Mouse (Mus musculus) embryonic facial prominence, embryonic 14.5 days (tissue): ENCODE data around the gene Traf3. TPM values are rescaled to one million over a fixed set of nuclear protein-coding genes. Genes with fewer than 3 reads are reported as not detected.

Experiments used
- ATAC-seq: fragments of 200-750 bp; cut with Nextera tagmentation; 2 replicates; pipeline ENCODE4 v1.8.0; 2017; ENCODE audit warnings: low read depth, moderate number of reproducible peaks, moderate TSS enrichment
- DNase-seq: peaks from one replicate; pipeline ENCODE4 v3.0.0-alpha.2; 2015; ENCODE audit warnings: low spot score
- H3K27ac ChIP-seq: fragments of 300-500 bp; sonication (generic); replicated peaks from 2 replicates; pipeline ENCODE4 v1.5.1; 2014; ENCODE audit warnings: low read depth, mild to moderate bottlenecking, low read length, moderate library complexity
- H3K27me3 ChIP-seq: fragments of 300-500 bp; sonication (generic); replicated peaks from 2 replicates; pipeline ENCODE4 v1.6.1; 2014; ENCODE audit warnings: low read length; ENCODE audit not compliant: control insufficient read depth, insufficient read depth
- H3K36me3 ChIP-seq: fragments of 300-500 bp; sonication (generic); 2 replicates; pipeline ENCODE4 v1.6.1; 2014; ENCODE audit warnings: low read length, mixed read lengths; ENCODE audit not compliant: control insufficient read depth, insufficient read depth
- H3K4me1 ChIP-seq: fragments of 300-500 bp; sonication (generic); 2 replicates; pipeline ENCODE4 v1.6.1; 2014; ENCODE audit warnings: antibody characterized with exemption, low read length; ENCODE audit not compliant: control insufficient read depth, insufficient read depth
- H3K4me2 ChIP-seq: fragments of 300-500 bp; sonication (generic); 2 replicates; pipeline ENCODE4 v1.6.1; 2014; ENCODE audit warnings: low read depth, mild to moderate bottlenecking, low read length, moderate library complexity, mixed read lengths
- H3K4me3 ChIP-seq: fragments of 300-500 bp; sonication (generic); 2 replicates; pipeline ENCODE4 v1.5.1; 2014; ENCODE audit warnings: low read depth, mild to moderate bottlenecking, low read length
- H3K9ac ChIP-seq: fragments of 300-500 bp; sonication (generic); 2 replicates; pipeline ENCODE4 v1.6.1; 2014; ENCODE audit warnings: low read depth, mild to moderate bottlenecking, low read length, moderate library complexity, mixed read lengths
- H3K9me3 ChIP-seq: fragments of 300-500 bp; sonication (generic); 2 replicates; pipeline ENCODE4 v1.6.1; 2016; ENCODE audit warnings: low read length; ENCODE audit not compliant: control insufficient read depth
- WGBS: fragments of 180-500 bp; shearing (Covaris S2); extraction: QIAGEN DNeasy Blood & Tissue Kit; methylation state at CpG from one replicate; pipeline ENCODE4 v1.1.7; 2014; 5-methylcytosine and 5-hydroxymethylcytosine counted together
- polyA plus RNA-seq: library from polyadenylated mRNA; unstranded; fragments of >200 nt; fragmentation: Nextera tagmentation; extraction: Ambion mirVana; gene quantifications from 2 replicates; pipeline ENCODE4 v1.2.1, GENCODE M21; 2014

The Traf3 gene
- polyA plus RNA-seq, 1 experiment from 2014 or later = 13.4 TPM

- H3K4me2 ChIP-seq = no peak overlapping the region; the same call in 1 of the 2 replicates
- H3K9ac ChIP-seq = no peak overlapping the region
- H3K4me3 ChIP-seq = no peak overlapping the region
- ATAC-seq = no peak
- DNase-seq = peak; percentile 31
- 0 out of 2 replicates have a peak, but pooled peaks cover 4% of the 10 kb centered on the region for H3K4me1 ChIP-seq
- no peaks in the 10 kb centered on the region for H3K27me3 ChIP-seq
- WGBS = 7% methylated on average over 6 of the region's 6 CpGs
- no peak overlapping the region for H3K27ac ChIP-seq
- H3K9me3 ChIP-seq = no peaks in the 10 kb centered on the region
- no peaks in the 10 kb centered on the region for H3K36me3 ChIP-seq
Measured at GRCm38 (mm10) chr12:111150236-111150596, 16.0 kb upstream of the Traf3 start.

GRCm38 (mm10) chr12:111151422-111152156 is 14.6 kb upstream of the Traf3 start:
- no peaks in the 10 kb centered on the region for H3K4me1 ChIP-seq
- H3K9ac ChIP-seq = no peak overlapping the region
- no peak for ATAC-seq
- no peak overlapping the region for H3K27ac ChIP-seq
- no peak overlapping the region for H3K4me2 ChIP-seq
- no peaks in the 10 kb centered on the region for H3K36me3 ChIP-seq
- no peak overlapping the region for H3K4me3 ChIP-seq
- 77% methylated on average over 5 of the region's 5 CpGs for WGBS
- no peak for DNase-seq
- no peaks in the 10 kb centered on the region for H3K9me3 ChIP-seq
- no peaks in the 10 kb centered on the region for H3K27me3 ChIP-seq

- ATAC-seq = no peak
- Histone ChIP-seq H3K36me3 (no peaks in the 10 kb centered on the region), H3K9ac (no peak overlapping the region), H3K4me3 (no peak overlapping the region), H3K4me1 (no peaks in the 10 kb centered on the region), H3K27ac (no peak overlapping the region), H3K27me3 (no peaks in the 10 kb centered on the region), H3K9me3 (no peaks in the 10 kb centered on the region), H3K4me2 (no peak overlapping the region)
- WGBS = 87% methylated on average over 6 of the region's 6 CpGs
- no peak for DNase-seq
Measured at GRCm38 (mm10) chr12:111152579-111152978, 13.6 kb upstream of the Traf3 start.

- ATAC-seq = no peak
- Histone ChIP-seq H3K4me1 (no peaks in the 10 kb centered on the region), H3K27me3 (no peaks in the 10 kb centered on the region), H3K36me3 (no peaks in the 10 kb centered on the region), H3K9ac (no peak overlapping the region), H3K27ac (no peak overlapping the region), H3K4me3 (no peak overlapping the region), H3K4me2 (no peak overlapping the region), H3K9me3 (no peaks in the 10 kb centered on the region)
- no peak for DNase-seq
- 71% methylated on average over 7 of the region's 7 CpGs for WGBS
Measured at GRCm38 (mm10) chr12:111152981-111153710, 13.0 kb upstream of the Traf3 start.

- H3K4me1 ChIP-seq = no peaks in the 10 kb centered on the region
- DNase-seq = no peak
- no peak for ATAC-seq
- no peaks in the 10 kb centered on the region for H3K27me3 ChIP-seq
- no peak overlapping the region for H3K27ac ChIP-seq
- no peak overlapping the region for H3K9ac ChIP-seq
- H3K9me3 ChIP-seq = no peaks in the 10 kb centered on the region
- H3K4me3 ChIP-seq = no peak overlapping the region
- WGBS = 73% methylated on average over 5 of the region's 5 CpGs
- no peaks in the 10 kb centered on the region for H3K36me3 ChIP-seq
- H3K4me2 ChIP-seq = no peak overlapping the region
Measured at GRCm38 (mm10) chr12:111153946-111154345, 12.2 kb upstream of the Traf3 start.

- DNase-seq (no peak), ATAC-seq (no peak)
- Histone ChIP-seq H3K9me3 (no peaks in the 10 kb centered on the region), H3K36me3 (no peaks in the 10 kb centered on the region), H3K4me1 (no peaks in the 10 kb centered on the region), H3K27me3 (no peaks in the 10 kb centered on the region), H3K9ac (no peak overlapping the region), H3K27ac (no peak overlapping the region), H3K4me2 (no peak overlapping the region), H3K4me3 (no peak overlapping the region)
- 87% methylated on average over 6 of the region's 6 CpGs for WGBS
Measured at GRCm38 (mm10) chr12:111154641-111155040, 11.5 kb upstream of the Traf3 start.

- ATAC-seq (no peak), DNase-seq (no peak)
- H3K9me3 ChIP-seq = no peaks in the 10 kb centered on the region
- WGBS = 82% methylated on average over 1 of the region's 1 CpGs
- no peak overlapping the region for H3K4me2 ChIP-seq
- no peak overlapping the region for H3K9ac ChIP-seq
- no peak overlapping the region for H3K4me3 ChIP-seq
- no peak overlapping the region for H3K27ac ChIP-seq
- H3K36me3 ChIP-seq = no peaks in the 10 kb centered on the region
- peaks cover 5% of the 10 kb centered on the region; the same call in 1 of the 2 replicates for H3K4me1 ChIP-seq
- H3K27me3 ChIP-seq = no peaks in the 10 kb centered on the region
Measured at GRCm38 (mm10) chr12:111155756-111156155, 10.4 kb upstream of the Traf3 start.

GRCm38 (mm10) chr12:111159659-111160428 is 6.3 kb upstream of the Traf3 start:
- H3K4me1 ChIP-seq = peaks cover 15% of the 10 kb centered on the region
- no peak for ATAC-seq
- DNase-seq = peak; percentile 36
- H3K36me3 ChIP-seq = no peaks in the 10 kb centered on the region
- H3K27ac ChIP-seq = no peak overlapping the region
- H3K27me3 ChIP-seq = no peaks in the 10 kb centered on the region
- no peaks in the 10 kb centered on the region for H3K9me3 ChIP-seq
- WGBS = 50% methylated on average over 12 of the region's 12 CpGs
- H3K4me2 ChIP-seq = no peak overlapping the region
- no peak overlapping the region for H3K4me3 ChIP-seq
- H3K9ac ChIP-seq = no peak overlapping the region
